Mouse (Mus musculus) CH12.LX (cell line): ENCODE measurements around the gene Klhdc9.

Experiments used
- CTCF ChIP-seq, 2 experiments: IDR thresholded peaks in 1 of 2; conservative IDR thresholded peaks in 1 of 2; 2 replicates each; pipeline ENCODE4 v1.5.1; 2011 to 2012; ENCODE audit warnings: low read depth in 2 of 2, low read length in 2 of 2, improper control_type of control experiment in 1 of 2, inconsistent platforms in 1 of 2, mild to moderate bottlenecking in 1 of 2, moderate library complexity in 1 of 2
- NRF1 ChIP-seq: IDR thresholded peaks from 2 replicates; pipeline ENCODE4 v1.6.1; 2014; ENCODE audit warnings: low read depth, mild to moderate bottlenecking, inconsistent platforms, low read length, improper control_type of control experiment, moderate library complexity
- POLR2A ChIP-seq: IDR thresholded peaks from 2 replicates; pipeline ENCODE4 v1.6.1; 2011; ENCODE audit warnings: low read depth, mild to moderate bottlenecking, improper control_type of control experiment, low read length
- SMC3 ChIP-seq: IDR thresholded peaks from 2 replicates; pipeline ENCODE4 v1.6.1; 2011; ENCODE audit warnings: low read depth, low read length, improper control_type of control experiment
- TBP ChIP-seq: conservative IDR thresholded peaks from 2 replicates; pipeline ENCODE4 v1.6.1; 2011; ENCODE audit warnings: low read depth, low read length, improper control_type of control experiment
- ZNF384 ChIP-seq: IDR thresholded peaks from 2 replicates; pipeline ENCODE4 v1.6.1; 2012; ENCODE audit warnings: low read depth, low read length, improper control_type of control experiment, inconsistent platforms

GRCm38 (mm10) chr1:171349210-171349609, 11.4 kb downstream of the Klhdc9 start:
- TF ChIP-seq CTCF (conservative IDR thresholded peaks at IDR 0.05 in 1 of 2, IDR thresholded peaks at IDR 0.05 in 1 of 2; ENCODE audit: low read depth in 2 of 2, low read length in 2 of 2) (no peak), TBP (no peak), POLR2A (no peak), ZNF384 (no peak), NRF1 (no peak), SMC3 (no peak)
